Mouse (Mus musculus): ENCODE measurements around the gene Ets1. TPM values are rescaled to one million over a fixed set of nuclear protein-coding genes. Genes with fewer than 3 reads are reported as not detected.

Ets1 gene
- polyA plus RNA-seq, 1 experiment, result 13.2 TPM

- Histone ChIP-seq H3K9ac (ENCODE audit: low read depth, poor library complexity, severe bottlenecking) (no peak overlapping the region), H3K4me1 (ENCODE audit: control insufficient read depth, insufficient read depth, low read length) (no peaks in the 10 kb centered on the region), H3K27me3 (ENCODE audit: control insufficient read depth, insufficient read depth, low read length, poor library complexity, severe bottlenecking) (no peaks in the 10 kb centered on the region), H3K27ac (ENCODE audit: insufficient read depth, low read length) (no peak overlapping the region), H3K36me3 (ENCODE audit: control insufficient read depth, insufficient read depth, low read length, poor library complexity, severe bottlenecking) (no peaks in the 10 kb centered on the region), H3K4me3 (ENCODE audit: low read depth, low read length) (no peak overlapping the region), H3K9me3 (replicated peaks; ENCODE audit: control insufficient read depth, insufficient read depth, low read length, poor library complexity, severe bottlenecking) (no peaks in the 10 kb centered on the region)
- no peak for TF ChIP-seq CTCF (IDR thresholded peaks at IDR 0.05; ENCODE audit: low read depth, low read length)
- no peak for TF ChIP-seq POLR2A (IDR thresholded peaks at IDR 0.05; ENCODE audit: insufficient read depth, low read length)
- no peak for TF ChIP-seq EP300 (IDR thresholded peaks at IDR 0.05; ENCODE audit: insufficient read depth, low read depth, low read length)
These were observed 125.3 kb downstream of the Ets1 start for GRCm38 (mm10) chr9:32761326-32761725.

- Histone ChIP-seq H3K4me1 (ENCODE audit: control insufficient read depth, insufficient read depth, low read length) (no peaks in the 10 kb centered on the region), H3K9ac (ENCODE audit: low read depth, poor library complexity, severe bottlenecking) (no peak overlapping the region), H3K27ac (ENCODE audit: insufficient read depth, low read length) (no peak overlapping the region), H3K27me3 (ENCODE audit: control insufficient read depth, insufficient read depth, low read length, poor library complexity, severe bottlenecking) (no peaks in the 10 kb centered on the region; the same call in 1 of the 2 replicates), H3K4me3 (ENCODE audit: low read depth, low read length) (no peak overlapping the region), H3K9me3 (replicated peaks; ENCODE audit: control insufficient read depth, insufficient read depth, low read length, poor library complexity, severe bottlenecking) (no peaks in the 10 kb centered on the region), H3K36me3 (ENCODE audit: control insufficient read depth, insufficient read depth, low read length, poor library complexity, severe bottlenecking) (no peaks in the 10 kb centered on the region)
- TF ChIP-seq POLR2A (IDR thresholded peaks at IDR 0.05; ENCODE audit: insufficient read depth, low read length) (no peak), CTCF (IDR thresholded peaks at IDR 0.05; ENCODE audit: low read depth, low read length) (no peak), EP300 (IDR thresholded peaks at IDR 0.05; ENCODE audit: insufficient read depth, low read depth, low read length) (no peak)
These were observed 128.4 kb downstream of the Ets1 start for GRCm38 (mm10) chr9:32764374-32764773.

- TF ChIP-seq CTCF (IDR thresholded peaks at IDR 0.05; ENCODE audit: low read depth, low read length) (no peak), POLR2A (IDR thresholded peaks at IDR 0.05; ENCODE audit: insufficient read depth, low read length) (no peak), EP300 (IDR thresholded peaks at IDR 0.05; ENCODE audit: insufficient read depth, low read depth, low read length) (no peak)
- H3K9me3 ChIP-seq (replicated peaks; ENCODE audit: control insufficient read depth, insufficient read depth, low read length, poor library complexity, severe bottlenecking), result no peaks in the 10 kb centered on the region
- no peaks in the 10 kb centered on the region; the same call in 1 of the 2 replicates for H3K27me3 ChIP-seq (ENCODE audit: control insufficient read depth, insufficient read depth, low read length, poor library complexity, severe bottlenecking)
- H3K36me3 ChIP-seq (ENCODE audit: control insufficient read depth, insufficient read depth, low read length, poor library complexity, severe bottlenecking), result no peaks in the 10 kb centered on the region
- no peak overlapping the region for H3K4me3 ChIP-seq (ENCODE audit: low read depth, low read length)
- H3K9ac ChIP-seq (ENCODE audit: low read depth, poor library complexity, severe bottlenecking), result no peak overlapping the region
- no peaks in the 10 kb centered on the region for H3K4me1 ChIP-seq (ENCODE audit: control insufficient read depth, insufficient read depth, low read length)
- H3K27ac ChIP-seq (ENCODE audit: insufficient read depth, low read length), result no peak overlapping the region
These were observed 129.1 kb downstream of the Ets1 start for GRCm38 (mm10) chr9:32765123-32765522.

GRCm38 (mm10) chr9:32778866-32779265, 142.8 kb downstream of the Ets1 start:
- Histone ChIP-seq H3K36me3 (ENCODE audit: control insufficient read depth, insufficient read depth, low read length, poor library complexity, severe bottlenecking) (no peaks in the 10 kb centered on the region), H3K27me3 (ENCODE audit: control insufficient read depth, insufficient read depth, low read length, poor library complexity, severe bottlenecking) (no peaks in the 10 kb centered on the region), H3K4me1 (ENCODE audit: control insufficient read depth, insufficient read depth, low read length) (no peaks in the 10 kb centered on the region), H3K27ac (ENCODE audit: insufficient read depth, low read length) (no peak overlapping the region), H3K4me3 (ENCODE audit: low read depth, low read length) (no peak overlapping the region), H3K9me3 (replicated peaks; ENCODE audit: control insufficient read depth, insufficient read depth, low read length, poor library complexity, severe bottlenecking) (no peaks in the 10 kb centered on the region), H3K9ac (ENCODE audit: low read depth, poor library complexity, severe bottlenecking) (no peak overlapping the region)
- no peak for TF ChIP-seq CTCF (IDR thresholded peaks at IDR 0.05; ENCODE audit: low read depth, low read length)
- TF ChIP-seq EP300 (IDR thresholded peaks at IDR 0.05; ENCODE audit: insufficient read depth, low read depth, low read length), result no peak
- no peak for TF ChIP-seq POLR2A (IDR thresholded peaks at IDR 0.05; ENCODE audit: insufficient read depth, low read length)

GRCm38 (mm10) chr9:32782391-32783092, 146.5 kb downstream of the Ets1 start:
- Histone ChIP-seq H3K36me3 (ENCODE audit: control insufficient read depth, insufficient read depth, low read length, poor library complexity, severe bottlenecking) (no peaks in the 10 kb centered on the region), H3K4me1 (ENCODE audit: control insufficient read depth, insufficient read depth, low read length) (no peaks in the 10 kb centered on the region), H3K9me3 (replicated peaks; ENCODE audit: control insufficient read depth, insufficient read depth, low read length, poor library complexity, severe bottlenecking) (no peaks in the 10 kb centered on the region), H3K27me3 (ENCODE audit: control insufficient read depth, insufficient read depth, low read length, poor library complexity, severe bottlenecking) (no peaks in the 10 kb centered on the region), H3K27ac (ENCODE audit: insufficient read depth, low read length) (no peak overlapping the region), H3K9ac (ENCODE audit: low read depth, poor library complexity, severe bottlenecking) (no peak overlapping the region), H3K4me3 (ENCODE audit: low read depth, low read length) (no peak overlapping the region)
- TF ChIP-seq CTCF (IDR thresholded peaks at IDR 0.05; ENCODE audit: low read depth, low read length) (no peak), EP300 (IDR thresholded peaks at IDR 0.05; ENCODE audit: insufficient read depth, low read depth, low read length) (no peak), POLR2A (IDR thresholded peaks at IDR 0.05; ENCODE audit: insufficient read depth, low read length) (no peak)

GRCm38 (mm10) chr9:32787091-32787490, 151.1 kb downstream of the Ets1 start:
- Histone ChIP-seq H3K36me3 (ENCODE audit: control insufficient read depth, insufficient read depth, low read length, poor library complexity, severe bottlenecking) (no peaks in the 10 kb centered on the region), H3K9ac (ENCODE audit: low read depth, poor library complexity, severe bottlenecking) (no peak overlapping the region), H3K4me1 (ENCODE audit: control insufficient read depth, insufficient read depth, low read length) (no peaks in the 10 kb centered on the region), H3K27me3 (ENCODE audit: control insufficient read depth, insufficient read depth, low read length, poor library complexity, severe bottlenecking) (no peaks in the 10 kb centered on the region), H3K4me3 (ENCODE audit: low read depth, low read length) (no peak overlapping the region), H3K9me3 (replicated peaks; ENCODE audit: control insufficient read depth, insufficient read depth, low read length, poor library complexity, severe bottlenecking) (no peaks in the 10 kb centered on the region), H3K27ac (ENCODE audit: insufficient read depth, low read length) (no peak overlapping the region)
- no peak for TF ChIP-seq POLR2A (IDR thresholded peaks at IDR 0.05; ENCODE audit: insufficient read depth, low read length)
- no peak for TF ChIP-seq CTCF (IDR thresholded peaks at IDR 0.05; ENCODE audit: low read depth, low read length)
- no peak for TF ChIP-seq EP300 (IDR thresholded peaks at IDR 0.05; ENCODE audit: insufficient read depth, low read depth, low read length)

Data from ES-Bruce4 (cell line).